Mouse (Mus musculus) limb, embryonic 11.5 days (tissue): ENCODE measurements around the gene Bola1. TPM values are rescaled to one million over a fixed set of nuclear protein-coding genes. Genes with fewer than 3 reads are reported as not detected.
A peak's percentile ranks its signal among the peaks of the same experiment; 100 is the strongest.
"Not testable (repeated sequence)": the region's sequence is repeated elsewhere in the genome, so short reads cannot be mapped to it uniquely, and the experiment has no call there.

Experiments
- ATAC-seq: fragments of 200-750 bp; cut with Nextera tagmentation; 2 replicates; pipeline ENCODE4 v1.8.0; 2017; ENCODE audit warnings: low read depth; ENCODE audit not compliant: insufficient number of reproducible peaks, low FRiP score, low TSS enrichment
- DNase-seq: peaks from one replicate; pipeline ENCODE4 v3.0.0-alpha.2; 2015; ENCODE audit warnings: low spot score
- H3K27ac ChIP-seq: fragments of 300-500 bp; sonication (generic); replicated peaks from 2 replicates; pipeline ENCODE4 v1.5.1; 2014; ENCODE audit warnings: low read depth, mild to moderate bottlenecking, low read length
- H3K27me3 ChIP-seq: fragments of 300-500 bp; sonication (generic); 2 replicates; pipeline ENCODE4 v1.6.1; 2014; ENCODE audit warnings: mild to moderate bottlenecking, low read length, mixed read lengths; ENCODE audit not compliant: control insufficient read depth, insufficient read depth
- H3K36me3 ChIP-seq: fragments of 300-500 bp; sonication (generic); 2 replicates; pipeline ENCODE4 v1.6.1; 2014; ENCODE audit warnings: mild to moderate bottlenecking, low read length, moderate library complexity, mixed read lengths; ENCODE audit not compliant: control insufficient read depth, insufficient read depth
- H3K4me1 ChIP-seq: fragments of 300-500 bp; sonication (generic); 2 replicates; pipeline ENCODE4 v1.6.1; 2014; ENCODE audit warnings: low read length, mixed read lengths; ENCODE audit not compliant: control insufficient read depth, insufficient read depth
- H3K4me2 ChIP-seq: fragments of 300-500 bp; sonication (generic); 2 replicates; pipeline ENCODE4 v1.6.1; 2014; ENCODE audit warnings: low read depth, mild to moderate bottlenecking, moderate library complexity; ENCODE audit not compliant: severe bottlenecking
- H3K4me3 ChIP-seq: fragments of 300-500 bp; sonication (generic); 2 replicates; pipeline ENCODE4 v1.5.1; 2014; ENCODE audit warnings: low read depth, low read length
- H3K9ac ChIP-seq: fragments of 300-500 bp; sonication (generic); 2 replicates; pipeline ENCODE4 v1.6.1; 2014; ENCODE audit warnings: mild to moderate bottlenecking, low read length
- H3K9me3 ChIP-seq: fragments of 300-500 bp; sonication (generic); 2 replicates; pipeline ENCODE4 v1.6.1; 2016; ENCODE audit warnings: low read length; ENCODE audit not compliant: control insufficient read depth
- WGBS: fragments of 180-500 bp; shearing (Covaris S2); extraction: QIAGEN DNeasy Blood & Tissue Kit; methylation state at CpG from one replicate; pipeline ENCODE4 v1.1.7; 2014; 5-methylcytosine and 5-hydroxymethylcytosine counted together
- polyA plus RNA-seq: library from polyadenylated mRNA; unstranded; fragments of >200 nt; fragmentation: Nextera tagmentation; extraction: Ambion mirVana; gene quantifications from 2 replicates; pipeline ENCODE4 v1.2.1, GENCODE M21; 2014

Gene Bola1
- 68.2 and 68.9 TPM in 2 replicates for polyA plus RNA-seq

DNA sequence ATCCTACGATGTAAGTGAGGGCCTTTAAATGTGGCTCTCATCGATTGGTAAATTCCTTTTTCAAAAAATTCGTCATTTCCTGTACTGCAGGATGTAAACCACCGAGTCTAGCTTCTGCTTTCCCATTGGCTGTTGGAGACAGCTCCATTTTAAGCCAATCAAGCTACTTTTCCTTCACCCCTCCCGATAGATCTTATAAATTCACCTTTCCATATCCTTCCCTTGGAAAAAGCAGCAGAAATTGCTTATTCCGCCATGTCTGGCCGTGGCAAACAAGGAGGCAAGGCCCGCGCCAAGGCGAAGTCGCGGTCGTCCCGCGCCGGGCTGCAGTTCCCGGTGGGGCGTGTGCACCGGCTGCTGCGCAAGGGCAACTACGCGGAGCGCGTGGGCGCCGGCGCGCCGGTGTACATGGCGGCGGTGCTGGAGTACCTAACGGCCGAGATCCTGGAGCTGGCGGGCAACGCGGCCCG, at the start of gene Bola1, which contains the start of gene Hist2h2ab:
Gene Bola1 (minus strand): TSS at position 49 of the 470 bp plus-strand sequence.
Gene Hist2h2ab (plus strand): TSS at position 205 of the 470 bp plus-strand sequence.
- H3K27ac ChIP-seq = peak within 1 kb of the TSS; percentile 98
- H3K36me3 ChIP-seq = no peaks in the 10 kb centered on the region
- H3K4me1 ChIP-seq = peaks cover 12% of the 10 kb centered on the region
- H3K27me3 ChIP-seq = no peaks in the 10 kb centered on the region
- H3K4me3 ChIP-seq = peak within 1 kb of the TSS; percentile 61
- H3K9ac ChIP-seq = peak within 1 kb of the TSS; percentile 93
- no peaks in the 10 kb centered on the region for H3K9me3 ChIP-seq
- no peak for DNase-seq
- H3K4me2 ChIP-seq = peak within 1 kb of the TSS; percentile 59
- ATAC-seq = peak; percentile 88
- under 1% methylated on average over 37 of the region's 37 CpGs for WGBS

DNA sequence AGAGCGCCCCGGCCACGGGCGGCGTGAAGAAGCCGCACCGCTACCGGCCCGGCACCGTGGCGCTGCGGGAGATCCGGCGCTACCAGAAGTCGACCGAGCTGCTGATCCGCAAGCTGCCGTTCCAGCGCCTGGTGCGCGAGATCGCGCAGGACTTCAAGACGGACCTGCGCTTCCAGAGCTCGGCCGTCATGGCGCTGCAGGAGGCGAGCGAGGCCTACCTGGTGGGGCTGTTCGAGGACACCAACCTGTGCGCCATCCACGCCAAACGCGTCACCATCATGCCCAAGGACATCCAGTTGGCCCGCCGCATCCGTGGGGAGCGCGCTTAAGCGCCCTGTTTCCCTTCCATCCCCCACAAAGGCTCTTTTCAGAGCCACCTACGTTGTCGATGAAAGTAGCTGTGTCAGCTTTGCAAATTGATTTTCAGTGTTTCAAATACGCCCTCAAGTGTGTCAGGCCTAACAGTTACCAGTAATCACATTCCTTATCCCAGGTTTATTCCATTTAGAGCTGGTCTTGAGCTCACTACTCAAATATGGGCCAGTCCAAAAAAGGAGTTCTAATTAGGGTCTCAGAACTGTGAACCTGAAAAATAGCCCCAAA, 49.4 kb upstream of the Bola1 start:
- not testable (repeated sequence) for H3K9me3 ChIP-seq, H3K27me3 ChIP-seq, H3K36me3 ChIP-seq
- WGBS = 2% methylated on average over 9 of the region's 44 CpGs
- peak overlapping the region; percentile 63 for H3K4me2 ChIP-seq
- peak overlapping the region; percentile 57 for H3K4me3 ChIP-seq
- peak overlapping the region; percentile 96 for H3K27ac ChIP-seq
- ATAC-seq = peak; percentile 45
- peak; percentile 66 for DNase-seq
- H3K9ac ChIP-seq = peak overlapping the region; percentile 81
- peaks cover 11% of the 10 kb centered on the region for H3K4me1 ChIP-seq

- Histone ChIP-seq H3K9ac (peak within 1 kb of the TSS; percentile 81), H3K27ac (peak within 1 kb of the TSS; percentile 96), H3K4me1 (peaks cover 11% of the 10 kb centered on the region), H3K36me3 (no peaks in the 10 kb centered on the region), H3K4me3 (peak within 1 kb of the TSS; percentile 57), H3K9me3 (no peaks in the 10 kb centered on the region), H3K27me3 (no peaks in the 10 kb centered on the region), H3K4me2 (peak within 1 kb of the TSS; percentile 63)
- WGBS = 27% methylated on average over 28 of the region's 30 CpGs
- ATAC-seq (peak; percentile 71), DNase-seq (peak; percentile 83)
Observed at GRCm38 (mm10) chr3:96268051-96268775, 48.7 kb upstream of the Bola1 start, which contains the start of gene Hist2h3b. Hist2h3b (plus strand) TSS chr3:96268654.

DNA sequence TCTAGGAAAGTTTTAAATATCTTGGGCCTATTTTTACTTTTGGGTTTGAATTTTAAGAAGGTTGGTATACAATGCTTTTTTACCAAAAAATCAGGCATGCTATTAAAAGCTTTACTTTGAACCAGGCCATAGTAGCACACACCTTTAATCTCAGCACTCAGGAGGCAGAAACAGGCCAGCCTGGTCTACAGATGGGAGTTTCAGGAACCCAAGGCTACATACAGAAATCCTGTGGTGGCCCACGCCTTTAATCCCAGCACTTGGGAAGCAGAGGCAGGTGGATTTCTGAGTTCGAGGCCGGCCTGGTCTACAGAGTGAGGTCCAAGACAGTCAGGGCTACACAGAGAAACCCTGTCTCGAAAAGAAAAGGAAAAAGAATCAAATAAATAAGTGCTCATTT, 48.0 kb upstream of the Bola1 start:
- H3K4me3 ChIP-seq = no peak overlapping the region
- no peak overlapping the region for H3K4me2 ChIP-seq
- no peak overlapping the region for H3K9ac ChIP-seq
- peak overlapping the region; percentile 96; the same call in 1 of the 2 replicates for H3K27ac ChIP-seq
- H3K36me3 ChIP-seq = no peaks in the 10 kb centered on the region
- ATAC-seq = no peak
- H3K27me3 ChIP-seq = no peaks in the 10 kb centered on the region
- H3K4me1 ChIP-seq = peaks cover 11% of the 10 kb centered on the region
- no peaks in the 10 kb centered on the region for H3K9me3 ChIP-seq
- no peak for DNase-seq
- WGBS = 80% methylated on average over 4 of the region's 4 CpGs

DNA sequence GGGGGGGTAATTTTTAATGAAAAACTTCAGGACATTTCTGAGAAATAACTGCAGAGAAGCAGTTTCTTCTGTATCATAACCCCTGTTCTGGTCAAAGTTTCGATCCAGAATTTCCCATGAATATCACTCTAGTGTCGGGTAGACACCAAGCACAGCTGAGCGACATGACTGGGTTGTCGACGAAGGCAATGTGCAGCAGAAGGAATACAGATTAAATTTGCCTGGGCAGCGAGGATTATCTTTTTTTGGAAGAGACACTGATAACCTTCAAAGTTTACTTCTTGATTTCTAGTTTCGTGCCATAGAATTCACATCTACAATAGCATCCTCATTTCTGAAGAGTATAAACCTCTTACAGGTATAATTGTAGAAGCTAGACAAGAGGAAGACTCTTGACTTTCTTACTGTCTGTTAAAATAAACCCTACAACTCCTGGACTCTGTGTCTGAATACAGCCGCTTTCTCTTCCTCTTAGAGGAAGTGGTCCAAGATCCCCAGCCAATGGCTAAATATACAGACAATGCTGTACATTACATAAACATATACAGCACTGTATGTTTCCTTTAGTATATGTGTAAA, 46.7 kb upstream of the Bola1 start:
- H3K4me3 ChIP-seq = no peak overlapping the region
- H3K9me3 ChIP-seq = no peaks in the 10 kb centered on the region
- WGBS = 93% methylated on average over 8 of the region's 8 CpGs
- no peak overlapping the region for H3K27ac ChIP-seq
- H3K9ac ChIP-seq = no peak overlapping the region
- no peak overlapping the region for H3K4me2 ChIP-seq
- no peaks in the 10 kb centered on the region for H3K27me3 ChIP-seq
- DNase-seq (no peak), ATAC-seq (no peak)
- no peaks in the 10 kb centered on the region for H3K36me3 ChIP-seq
- H3K4me1 ChIP-seq = peaks cover 17% of the 10 kb centered on the region

GRCm38 (mm10) chr3:96264404-96264949, 45.0 kb upstream of the Bola1 start:
- no peaks in the 10 kb centered on the region for H3K27me3 ChIP-seq
- peaks cover 17% of the 10 kb centered on the region for H3K4me1 ChIP-seq
- DNase-seq = peak; percentile 31
- no peak for ATAC-seq
- 78% methylated on average over 7 of the region's 7 CpGs for WGBS
- no peak overlapping the region; the same call in 1 of the 2 replicates for H3K9ac ChIP-seq
- H3K4me3 ChIP-seq = no peak overlapping the region
- H3K4me2 ChIP-seq = peak overlapping the region; percentile 83; the same call in 1 of the 2 replicates
- no peaks in the 10 kb centered on the region for H3K9me3 ChIP-seq
- peak overlapping the region; percentile 99 for H3K27ac ChIP-seq
- no peaks in the 10 kb centered on the region for H3K36me3 ChIP-seq

- peak; percentile 75 for DNase-seq
- ATAC-seq = no peak
- peak overlapping the region; percentile 66 for H3K9ac ChIP-seq
- no peaks in the 10 kb centered on the region for H3K36me3 ChIP-seq
- H3K27me3 ChIP-seq = no peaks in the 10 kb centered on the region
- peak overlapping the region; percentile 83 for H3K4me2 ChIP-seq
- H3K27ac ChIP-seq = peak overlapping the region; percentile 99
- H3K4me1 ChIP-seq = peaks cover 17% of the 10 kb centered on the region
- peak overlapping the region; percentile 30 for H3K4me3 ChIP-seq
- WGBS = 14% methylated on average over 27 of the region's 27 CpGs
- no peaks in the 10 kb centered on the region for H3K9me3 ChIP-seq
Observed at GRCm38 (mm10) chr3:96263558-96264403, 44.3 kb upstream of the Bola1 start.
